Mouse (Mus musculus): Measurements from ENCODE around the gene 5430403G16Rik. TPM values are rescaled to one million over a fixed set of nuclear protein-coding genes. Genes with fewer than 3 reads are reported as not detected.

The 5430403G16Rik gene
- polyA plus RNA-seq (2017; shearing (Covaris generic)), result 1 to 10 TPM; 6.0 to 8.3 TPM

GRCm38 (mm10) chr5:109690537-109691201 lies at the start of gene 5430403G16Rik:
Gene 5430403G16Rik, minus strand, starts transcription at chr5:109691041.

Other genes with a start within 250 kb of the 5430403G16Rik start
- gene Crlf2, start 132.0 kb downstream of the 5430403G16Rik start, polyA plus RNA-seq (2017; shearing (Covaris generic)), result 10 to 100 TPM; 80.7 to 96.0 TPM
- gene 4930522L14Rik, start 60.8 kb upstream of the 5430403G16Rik start, polyA plus RNA-seq (2017; shearing (Covaris generic)), result 10 to 100 TPM; 13.7 to 14.7 TPM
- gene Gm15446, start 232.4 kb upstream of the 5430403G16Rik start, polyA plus RNA-seq (2017; shearing (Covaris generic)), result 10 to 100 TPM; 18.8 to 31.4 TPM

All from inflammation-experienced regulatory T-cells (primary cell).